In genomic region chr5:109055286-109055685, GRCm38 (mm10) we compare ENCODE assay signal across 37 mouse cellular contexts. TPM values are rescaled to one million over a fixed set of nuclear protein-coding genes. Genes with fewer than 3 reads are reported as not detected.
DNase-seq lines count a peak whose midpoint lies in the region; ATAC-seq and TF ChIP-seq lines count a peak whose summit lies in the region.
"Had no signal": no experiment of that assay in that cellular context is flagged by ENCODE, and none has a peak within 500 bp of the region (broad histone marks: within the 10 kb centered on the region; RNA-seq: fewer than 3 reads in every experiment).

No protein-coding gene starts in this region.

- no peak for ATAC-seq in lung, postnatal 0 days
- ATAC-seq: forebrain, embryonic 15.5 days; hindbrain, postnatal 0 days; intestine, embryonic 15.5 days; Patski had no signal

- peak; percentile 38 for DNase-seq in adrenal gland, adult 2 months
- no peak for DNase-seq in adrenal gland, postnatal 4 days (ENCODE audit: low spot score in 2 of 2)
- DNase-seq in lung, postnatal 36 days, result peak; percentile 13
- no peak for DNase-seq in lung, postnatal 0 days (ENCODE audit: low spot score)
- peak; percentile 11 for DNase-seq in adrenal gland, postnatal 14 days
- DNase-seq in kidney, postnatal 14 days, result no peak
- no peak for DNase-seq in thymus, postnatal 25 days
- DNase-seq: cerebellum, adult 8-10 months; cerebellum, postnatal 25 days; gastrocnemius, postnatal 25 days; heart, postnatal 36 days; kidney, adult 2 months; layer of hippocampus, postnatal 36 days; left cerebral cortex, postnatal 4 days; lung, embryonic 14.5 days; midbrain, embryonic 14.5 days; right cerebral cortex, postnatal 25 days had no signal

- 27% methylated on average over 1 of the region's 1 CpGs for WGBS in lung, postnatal 0 days

- 0 out of 2 replicates have a peak, but pooled peaks cover 3% of the 10 kb centered on the region for H3K9me3 ChIP-seq in lung, postnatal 0 days (ENCODE audit: low read length)
- H3K9me3 ChIP-seq: G1E; intestine, embryonic 15.5 days had no signal

- no peak for TF ChIP-seq EP300 in lung, postnatal 0 days (IDR thresholded peaks at IDR 0.05)

- no peaks in the 10 kb centered on the region for H3K27me3 ChIP-seq in lung, postnatal 0 days (replicated peaks; ENCODE audit: insufficient read depth, low read length)
- H3K27me3 ChIP-seq: forebrain, embryonic 15.5 days; hindbrain, embryonic 12.5 days; intestine, embryonic 15.5 days; Patski had no signal

- TF ChIP-seq CTCF in lung, postnatal 0 days (IDR thresholded peaks at IDR 0.05), result no peak

- H3K4me2 ChIP-seq in lung, postnatal 0 days (replicated peaks; ENCODE audit: low read depth, low read length), result no peak overlapping the region
- H3K4me2 ChIP-seq: forebrain, embryonic 15.5 days; heart, embryonic 11.5 days; hindbrain, embryonic 12.5 days; intestine, embryonic 15.5 days; lung, embryonic 14.5 days had no signal

- H3K4me3 ChIP-seq in lung, postnatal 0 days (ENCODE audit: low read depth, low read length), result no peak overlapping the region
- H3K4me3 ChIP-seq: forebrain, embryonic 15.5 days; hindbrain, embryonic 12.5 days; intestine, embryonic 15.5 days had no signal

- H3K4me1 ChIP-seq in lung, postnatal 0 days (ENCODE audit: insufficient read depth, low read depth, low read length), result no peaks in the 10 kb centered on the region
- H3K4me1 ChIP-seq: forebrain, embryonic 15.5 days; hindbrain, embryonic 12.5 days; intestine, embryonic 15.5 days had no signal

- no peak overlapping the region for H3K27ac ChIP-seq in lung, postnatal 0 days (ENCODE audit: low read length)
- H3K27ac ChIP-seq: forebrain, embryonic 15.5 days; hindbrain, embryonic 12.5 days; hindbrain, postnatal 0 days; intestine, embryonic 15.5 days; kidney, postnatal 0 days; liver, embryonic 14.5 days; stomach, postnatal 0 days had no signal

- no peak overlapping the region for H3K9ac ChIP-seq in lung, postnatal 0 days (replicated peaks; ENCODE audit: low read depth)
- H3K9ac ChIP-seq: forebrain, embryonic 15.5 days; hindbrain, embryonic 12.5 days; intestine, embryonic 15.5 days; liver, embryonic 14.5 days; lung, embryonic 14.5 days had no signal

- no peaks in the 10 kb centered on the region for H3K36me3 ChIP-seq in lung, postnatal 0 days (ENCODE audit: insufficient read depth, low read length)
- H3K36me3 ChIP-seq: forebrain, embryonic 15.5 days; G1E; hindbrain, embryonic 12.5 days; intestine, embryonic 15.5 days had no signal

RNA-seq across cellular contexts. Expression of gene Vmn2r11, which starts 4.1 kb away (rescaled TPM):
- total RNA-seq in adrenal gland, adult 2 months (2021), result not detected
- not detected in 2 replicates for polyA plus RNA-seq in adrenal gland, adult 2 months (2012; rRNA removed)
- total RNA-seq in adrenal gland, postnatal 4 days (2021), result not detected
- polyA plus RNA-seq in lung, postnatal 0 days (2015; fragmentation: Nextera tagmentation; extraction: Ambion mirVana), result not detected in 2 replicates
- not detected in 2 replicates for total RNA-seq in adrenal gland, postnatal 14 days (2021)
- total RNA-seq: gastrocnemius, adult 18-20 months; gastrocnemius, postnatal 25 days; heart, adult 18-20 months; heart, postnatal 36 days; hindbrain, postnatal 0 days; layer of hippocampus, postnatal 36 days; left cerebral cortex, postnatal 4 days; monocyte, adult 5-6 weeks had no signal
- polyA plus RNA-seq: embryonic facial prominence, embryonic 11.5 days; forebrain, embryonic 15.5 days; frontal cortex, adult 2 months; G1E; heart, embryonic 11.5 days; heart, embryonic 16.5 days; hindbrain, embryonic 12.5 days; hindbrain, postnatal 0 days; intestine, embryonic 15.5 days; kidney, adult 2 months; kidney, postnatal 0 days; large intestine, adult 2 months; limb, embryonic 14.5 days; liver, embryonic 14.5 days; lung, embryonic 14.5 days; midbrain, embryonic 14.5 days; neural tube, embryonic 14.5 days; stomach, postnatal 0 days; urinary bladder, adult 2 months had no signal

RNA-seq across cellular contexts. Expression of gene Vmn2r12, which starts 42.5 kb away (rescaled TPM):
- not detected for total RNA-seq in adrenal gland, adult 2 months (2021)
- not detected in 2 replicates for polyA plus RNA-seq in adrenal gland, adult 2 months (2012; rRNA removed)
- total RNA-seq in adrenal gland, postnatal 4 days (2021), result not detected
- not detected in 2 replicates for polyA plus RNA-seq in lung, postnatal 0 days (2015; fragmentation: Nextera tagmentation; extraction: Ambion mirVana)
- not detected in 2 replicates for total RNA-seq in adrenal gland, postnatal 14 days (2021)
- total RNA-seq: gastrocnemius, adult 18-20 months; gastrocnemius, postnatal 25 days; heart, adult 18-20 months; heart, postnatal 36 days; hindbrain, postnatal 0 days; layer of hippocampus, postnatal 36 days; left cerebral cortex, postnatal 4 days; monocyte, adult 5-6 weeks had no signal
- polyA plus RNA-seq: embryonic facial prominence, embryonic 11.5 days; forebrain, embryonic 15.5 days; frontal cortex, adult 2 months; G1E; heart, embryonic 11.5 days; heart, embryonic 16.5 days; hindbrain, embryonic 12.5 days; hindbrain, postnatal 0 days; intestine, embryonic 15.5 days; kidney, adult 2 months; kidney, postnatal 0 days; large intestine, adult 2 months; limb, embryonic 14.5 days; liver, embryonic 14.5 days; lung, embryonic 14.5 days; midbrain, embryonic 14.5 days; neural tube, embryonic 14.5 days; Patski; stomach, postnatal 0 days; urinary bladder, adult 2 months had no signal

RNA-seq across cellular contexts. Expression of gene Vmn2r10, which starts 49.0 kb away (rescaled TPM):
- not detected for total RNA-seq in adrenal gland, adult 2 months (2021)
- not detected in 2 replicates for polyA plus RNA-seq in adrenal gland, adult 2 months (2012; rRNA removed)
- total RNA-seq in adrenal gland, postnatal 4 days (2021), result not detected
- polyA plus RNA-seq in lung, postnatal 0 days (2015; fragmentation: Nextera tagmentation; extraction: Ambion mirVana), result not detected in 2 replicates
- total RNA-seq in adrenal gland, postnatal 14 days (2021), result not detected in 2 replicates
- total RNA-seq: gastrocnemius, adult 18-20 months; gastrocnemius, postnatal 25 days; heart, adult 18-20 months; heart, postnatal 36 days; hindbrain, postnatal 0 days; layer of hippocampus, postnatal 36 days; left cerebral cortex, postnatal 4 days; monocyte, adult 5-6 weeks had no signal
- polyA plus RNA-seq: embryonic facial prominence, embryonic 11.5 days; forebrain, embryonic 15.5 days; frontal cortex, adult 2 months; G1E; heart, embryonic 11.5 days; heart, embryonic 16.5 days; hindbrain, embryonic 12.5 days; hindbrain, postnatal 0 days; intestine, embryonic 15.5 days; kidney, adult 2 months; kidney, postnatal 0 days; large intestine, adult 2 months; limb, embryonic 14.5 days; liver, embryonic 14.5 days; lung, embryonic 14.5 days; midbrain, embryonic 14.5 days; neural tube, embryonic 14.5 days; Patski; stomach, postnatal 0 days; urinary bladder, adult 2 months had no signal

Comparison
In these comparisons a context has a peak if more than half of its experiments do, and no peak if none do; other contexts are left out.
1. DNase-seq: peak in adrenal gland, adult 2 months (single experiment), lung, postnatal 36 days (single experiment) and adrenal gland, postnatal 14 days (single experiment); none in adrenal gland, postnatal 4 days (0 of 2), lung, postnatal 0 days (single experiment), kidney, postnatal 14 days (single experiment) and thymus, postnatal 25 days (single experiment).